Mouse (Mus musculus): Measurements from ENCODE around the gene Platr25. TPM values are rescaled to one million over a fixed set of nuclear protein-coding genes. Genes with fewer than 3 reads are reported as not detected.
"Not testable (repeated sequence)": the region's sequence is repeated elsewhere in the genome, so short reads cannot be mapped to it uniquely, and the experiment has no call there.

Gene Platr25
- polyA plus RNA-seq, 1 experiment from 2014 or later, result 31.2 TPM

DNA sequence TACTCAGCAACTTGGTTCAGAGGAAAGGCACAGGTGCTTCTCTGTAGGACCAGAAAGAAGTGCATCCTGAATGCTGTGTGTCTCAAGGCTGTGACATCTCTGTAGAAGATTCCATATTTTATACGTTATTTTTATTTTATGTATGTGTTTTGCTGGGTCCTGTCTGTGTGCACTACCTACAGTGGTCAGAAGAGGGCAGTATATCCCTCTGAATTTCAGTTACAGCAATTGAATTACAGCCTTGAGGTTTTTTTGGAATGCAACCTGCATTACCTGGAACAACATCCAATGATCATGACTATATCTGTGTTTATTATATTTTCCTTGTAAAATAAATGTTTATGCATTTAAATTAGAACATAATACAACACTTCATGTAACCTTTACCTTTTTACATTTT, 133.4 kb downstream of the Platr25 start:
- H3K27ac ChIP-seq; H3K4me3 ChIP-seq (replicated peaks); H3K36me3 ChIP-seq (replicated peaks); H3K4me2 ChIP-seq; H3K27me3 ChIP-seq; H3K9ac ChIP-seq; H3K9me3 ChIP-seq; ATAC-seq (ENCODE audit: low FRiP score); H3K4me1 ChIP-seq: not testable (repeated sequence)
- 46% methylated on average over 1 of the region's 1 CpGs for WGBS

DNA sequence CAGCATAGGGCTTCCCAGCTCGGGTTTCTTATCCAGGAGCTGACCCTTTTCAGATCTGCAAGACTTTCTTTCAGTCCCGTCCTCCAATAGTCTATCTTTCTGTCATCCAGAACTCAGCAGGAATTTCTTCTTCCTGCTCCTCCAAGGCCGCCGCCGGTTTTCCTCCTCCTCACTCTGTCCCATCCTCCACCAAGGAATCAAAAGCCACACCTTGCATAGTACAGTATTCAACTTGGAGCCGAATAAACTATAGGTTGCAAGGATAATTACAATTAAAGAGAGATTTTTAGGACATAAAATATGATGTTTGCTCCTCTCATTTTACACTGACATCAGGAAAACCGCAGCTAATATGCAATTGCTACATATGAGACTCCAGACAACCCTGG, 136.2 kb downstream of the Platr25 start:
- H3K9ac ChIP-seq, result peak overlapping the region; percentile 55; the same call in 1 of the 2 replicates
- not testable (repeated sequence) for H3K27ac ChIP-seq; H3K27me3 ChIP-seq; H3K9me3 ChIP-seq; H3K36me3 ChIP-seq (replicated peaks); H3K4me1 ChIP-seq
- H3K4me3 ChIP-seq (replicated peaks), result peak overlapping the region; percentile 47
- peak overlapping the region; percentile 52 for H3K4me2 ChIP-seq
- ATAC-seq (ENCODE audit: low FRiP score), result peak; percentile 85
- WGBS, result 7% methylated on average over 7 of the region's 7 CpGs

DNA sequence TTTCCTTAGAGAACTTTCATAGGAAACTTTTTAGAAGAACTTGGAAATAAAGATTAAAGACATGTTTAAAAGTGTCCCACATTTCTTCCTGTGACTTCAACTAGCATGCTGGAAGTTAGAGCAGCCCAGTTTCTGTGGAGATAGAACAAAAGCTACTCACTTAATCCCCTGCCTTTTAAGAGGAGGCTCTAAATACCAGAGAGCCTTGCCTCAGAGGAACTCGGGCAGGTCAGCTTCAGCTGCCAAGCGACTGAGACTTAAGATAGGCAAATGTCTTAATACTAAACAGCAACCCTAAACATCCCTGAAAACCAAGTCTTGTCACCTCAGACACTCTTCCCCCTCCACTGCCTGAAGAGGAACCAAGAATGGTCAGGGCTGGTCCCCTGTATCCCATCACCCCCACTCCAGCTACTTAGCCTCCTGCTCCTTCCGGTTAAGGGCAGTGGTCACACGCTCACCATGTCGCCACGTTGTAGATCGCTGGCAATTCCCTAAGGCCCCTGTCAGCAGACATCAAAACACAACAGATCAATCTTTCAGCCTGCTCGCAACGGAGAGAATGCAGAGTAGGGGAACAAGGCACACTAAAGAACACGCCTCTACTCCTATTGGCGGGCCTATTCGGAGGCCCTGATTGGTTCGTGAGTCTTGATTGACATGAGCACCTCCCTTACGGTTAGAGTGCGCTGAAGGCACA, 136.8 kb downstream of the Platr25 start, which contains the start of gene 6720489N17Rik:
Gene 6720489N17Rik (minus strand): TSS at position 606 of the 700 bp plus-strand sequence.
- Histone ChIP-seq H3K4me3 (replicated peaks) (peak within 1 kb of the TSS; percentile 47), H3K9ac (peak within 1 kb of the TSS; percentile 55), H3K4me2 (peak within 1 kb of the TSS; percentile 52)
- H3K4me1 ChIP-seq; H3K27ac ChIP-seq; H3K36me3 ChIP-seq (replicated peaks); H3K9me3 ChIP-seq; H3K27me3 ChIP-seq: not testable (repeated sequence)
- under 1% methylated on average over 15 of the region's 15 CpGs for WGBS
- ATAC-seq (ENCODE audit: low FRiP score), result peak; percentile 100

MicroRNAs encoded within 50 kb of the gene (microRNA counts, 519-probe panel; counts per million panel counts)
- microRNA mmu-miR-713, result not detected

Small RNA genes within 50 kb of the gene (microRNA-seq; reads per million reads assigned to microRNA genes)
- gene Gm24020 (not detected), gene Gm24588 (not detected), gene Mir713 (not detected)

Other genes starting within 250 kb of the Platr25 start
- 0.76 TPM in 1 of 2 replicates, not detected in the other for gene Zfp935, start 202.2 kb downstream of the Platr25 start, polyA plus RNA-seq (2016; fragmentation: Nextera tagmentation; extraction: Ambion mirVana)
- 18.2 and 19.1 TPM in 2 replicates for gene Zfp934, start 189.5 kb downstream of the Platr25 start, polyA plus RNA-seq (2016; fragmentation: Nextera tagmentation; extraction: Ambion mirVana)
- 13.1 and 14.5 TPM in 2 replicates for gene 6720489N17Rik, start 136.5 kb downstream of the Platr25 start, polyA plus RNA-seq (2016; fragmentation: Nextera tagmentation; extraction: Ambion mirVana)
- gene Gm5141, start 25.1 kb upstream of the Platr25 start, polyA plus RNA-seq (2016; fragmentation: Nextera tagmentation; extraction: Ambion mirVana), result 12.3 and 13.9 TPM in 2 replicates
- not detected in 2 replicates for gene Fbp2, start 97.7 kb upstream of the Platr25 start, polyA plus RNA-seq (2016; fragmentation: Nextera tagmentation; extraction: Ambion mirVana)
- gene Fbp1, start 127.6 kb upstream of the Platr25 start, polyA plus RNA-seq (2016; fragmentation: Nextera tagmentation; extraction: Ambion mirVana), result not detected in 2 replicates
- 30.7 and 34.3 TPM in 2 replicates for gene 2010111I01Rik, start 204.2 kb upstream of the Platr25 start, polyA plus RNA-seq (2016; fragmentation: Nextera tagmentation; extraction: Ambion mirVana)

All from forebrain, embryonic 12.5 days (tissue).